Mouse (Mus musculus) midbrain, embryonic 11.5 days (tissue): ENCODE results near the gene Szt2. TPM values are rescaled to one million over a fixed set of nuclear protein-coding genes. Genes with fewer than 3 reads are reported as not detected.

ENCODE experiments used
- ATAC-seq: fragments of 200-750 bp; cut with Nextera tagmentation; 2 replicates; pipeline ENCODE4 v1.8.0; 2017; ENCODE audit warnings: moderate TSS enrichment, moderate library complexity; ENCODE audit not compliant: low FRiP score
- DNase-seq: peaks from one replicate; pipeline ENCODE4 v3.0.0; 2015; ENCODE audit warnings: low spot score; ENCODE audit errors: missing footprints
- H3K27ac ChIP-seq: fragments of 300-500 bp; sonication (generic); 2 replicates; pipeline ENCODE4 v1.5.1; 2014; ENCODE audit warnings: low read depth, low read length
- H3K27me3 ChIP-seq: fragments of 300-500 bp; sonication (generic); 2 replicates; pipeline ENCODE4 v1.6.1; 2014; ENCODE audit warnings: mild to moderate bottlenecking, low read length, moderate library complexity, mixed read lengths; ENCODE audit not compliant: control insufficient read depth, insufficient read depth
- H3K36me3 ChIP-seq: fragments of 300-500 bp; sonication (generic); 2 replicates; pipeline ENCODE4 v1.6.1; 2014; ENCODE audit warnings: mild to moderate bottlenecking, low read length, moderate library complexity, mixed read lengths; ENCODE audit not compliant: control insufficient read depth, insufficient read depth
- H3K4me1 ChIP-seq: fragments of 300-500 bp; sonication (generic); 2 replicates; pipeline ENCODE4 v1.6.1; 2014; ENCODE audit warnings: low read length; ENCODE audit not compliant: control insufficient read depth, insufficient read depth
- H3K4me2 ChIP-seq: fragments of 300-500 bp; sonication (generic); 2 replicates; pipeline ENCODE4 v1.6.1; 2014; ENCODE audit warnings: mild to moderate bottlenecking, moderate library complexity
- H3K4me3 ChIP-seq: fragments of 300-500 bp; sonication (generic); 2 replicates; pipeline ENCODE4 v1.5.1; 2014; ENCODE audit warnings: low read depth, low read length
- H3K9ac ChIP-seq: fragments of 300-500 bp; sonication (generic); 2 replicates; pipeline ENCODE4 v1.6.1; 2014; ENCODE audit warnings: low read length
- H3K9me3 ChIP-seq: fragments of 300-500 bp; sonication (generic); 2 replicates; pipeline ENCODE4 v1.6.1; 2016; ENCODE audit warnings: low read length; ENCODE audit not compliant: control insufficient read depth
- WGBS: fragments of 180-500 bp; shearing (Covaris S2); extraction: QIAGEN DNeasy Blood & Tissue Kit; methylation state at CpG from one replicate; pipeline ENCODE4 v1.1.7; 2014; 5-methylcytosine and 5-hydroxymethylcytosine counted together
- polyA plus RNA-seq: library from polyadenylated mRNA; unstranded; fragments of >200 nt; fragmentation: Nextera tagmentation; extraction: Ambion mirVana; gene quantifications from 2 replicates; pipeline ENCODE4 v1.2.1, GENCODE M21; 2014

Szt2 gene
- polyA plus RNA-seq, 1 experiment from 2014 or later = 7.8 TPM

DNA sequence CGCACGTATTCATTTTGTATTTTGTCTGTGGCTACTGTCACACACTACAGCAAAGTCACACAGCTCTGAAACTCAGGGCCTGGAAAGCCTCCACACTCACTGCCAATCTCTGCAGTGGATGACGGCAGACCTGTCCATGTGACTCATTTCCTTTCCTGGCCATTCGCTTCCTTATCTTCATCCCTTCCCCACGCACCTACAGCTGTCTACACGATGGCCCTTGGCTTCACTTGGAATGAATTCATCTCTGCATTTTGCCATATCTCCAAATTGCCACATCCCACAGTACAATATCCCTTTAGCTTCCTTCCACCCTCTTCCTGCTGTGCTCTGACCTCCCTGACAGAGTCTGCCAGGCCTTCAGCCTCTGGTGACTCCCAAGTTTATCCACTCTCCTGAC, 14.6 kb downstream of the Szt2 start:
- no peak overlapping the region for H3K4me3 ChIP-seq
- peaks cover 18% of the 10 kb centered on the region for H3K36me3 ChIP-seq
- H3K27ac ChIP-seq = no peak overlapping the region
- H3K4me2 ChIP-seq = no peak overlapping the region
- no peaks in the 10 kb centered on the region for H3K9me3 ChIP-seq
- WGBS = 91% methylated on average over 6 of the region's 6 CpGs
- ATAC-seq (no peak), DNase-seq (peak; percentile 21)
- no peaks in the 10 kb centered on the region for H3K27me3 ChIP-seq
- H3K4me1 ChIP-seq = no peaks in the 10 kb centered on the region
- no peak overlapping the region for H3K9ac ChIP-seq

DNA sequence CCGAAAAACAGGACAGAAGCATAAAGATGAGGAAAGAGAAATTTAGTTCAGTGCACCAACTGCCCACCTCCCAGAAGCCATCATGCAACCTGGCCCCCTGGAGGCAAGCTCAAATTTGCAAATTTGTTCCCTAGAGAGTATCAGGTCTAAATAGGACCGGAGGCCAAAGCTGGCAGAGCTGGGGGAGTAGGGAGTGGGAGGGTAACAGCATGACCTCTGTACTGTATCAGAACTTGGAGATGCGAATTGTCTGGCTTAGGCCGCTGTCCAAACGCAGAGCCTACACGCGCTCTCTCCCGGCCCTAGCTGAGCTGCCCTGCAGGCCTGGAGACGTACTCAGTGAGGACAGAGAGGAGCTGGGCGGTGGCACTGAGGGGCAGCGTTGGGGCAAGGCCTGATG, 18.9 kb downstream of the Szt2 start:
- 93% methylated on average over 11 of the region's 11 CpGs for WGBS
- Histone ChIP-seq H3K27me3 (no peaks in the 10 kb centered on the region), H3K36me3 (peaks cover 36% of the 10 kb centered on the region), H3K9me3 (no peaks in the 10 kb centered on the region), H3K4me3 (no peak overlapping the region), H3K9ac (no peak overlapping the region), H3K4me1 (no peaks in the 10 kb centered on the region), H3K27ac (no peak overlapping the region), H3K4me2 (no peak overlapping the region)
- no peak for ATAC-seq
- peak; percentile 39 for DNase-seq

DNA sequence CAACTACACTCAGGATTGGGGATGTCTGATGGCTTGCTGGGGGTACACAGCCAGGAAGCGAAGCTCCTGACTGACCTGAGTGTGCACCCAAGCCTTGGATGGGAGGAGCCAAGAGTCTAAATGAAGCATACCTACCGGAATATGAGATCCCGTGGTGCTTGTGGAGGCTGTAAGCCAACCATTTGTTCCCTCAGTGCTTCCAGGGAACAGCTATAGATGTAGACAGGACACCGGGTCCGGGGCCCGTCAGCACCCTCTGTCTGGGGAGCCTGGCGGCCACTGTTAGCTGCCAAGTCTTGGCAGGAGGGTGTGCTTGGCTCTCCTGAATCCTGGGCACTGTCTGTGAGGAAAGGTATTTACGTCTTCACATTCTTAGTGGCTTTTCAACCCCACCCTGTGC, 21.8 kb downstream of the Szt2 start:
- H3K9ac ChIP-seq = no peak overlapping the region
- no peak overlapping the region for H3K27ac ChIP-seq
- no peak overlapping the region for H3K4me2 ChIP-seq
- H3K4me1 ChIP-seq = no peaks in the 10 kb centered on the region
- H3K27me3 ChIP-seq = no peaks in the 10 kb centered on the region
- peaks cover 40% of the 10 kb centered on the region for H3K36me3 ChIP-seq
- DNase-seq (peak; percentile 31), ATAC-seq (no peak)
- H3K4me3 ChIP-seq = no peak overlapping the region
- 91% methylated on average over 8 of the region's 8 CpGs for WGBS
- no peaks in the 10 kb centered on the region for H3K9me3 ChIP-seq

DNA sequence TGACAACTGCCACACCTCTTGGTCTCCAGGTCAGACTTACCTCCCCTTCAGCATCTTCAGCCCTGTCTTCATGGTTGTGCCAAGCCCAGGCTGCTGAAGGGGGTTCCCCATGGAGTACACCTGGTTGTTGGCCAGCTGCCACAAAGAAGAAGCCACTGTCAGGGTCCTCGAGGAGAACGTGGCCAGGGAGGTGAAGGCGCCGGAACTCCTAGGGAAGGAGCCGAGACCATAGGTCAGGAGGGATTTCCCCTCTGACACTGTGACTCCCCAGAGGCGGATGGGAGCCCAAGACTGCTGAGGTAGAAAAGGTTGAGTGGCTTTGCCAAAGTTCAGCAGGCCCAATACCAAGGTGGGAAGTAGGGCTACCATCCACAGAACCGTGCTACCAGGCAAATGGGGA, 25.8 kb downstream of the Szt2 start:
- no peak overlapping the region for H3K4me2 ChIP-seq

GRCm38 (mm10) chr4:118375999-118376398, 33.1 kb downstream of the Szt2 start:
- Histone ChIP-seq H3K4me3 (no peak overlapping the region), H3K4me1 (no peaks in the 10 kb centered on the region), H3K9ac (no peak overlapping the region), H3K9me3 (no peaks in the 10 kb centered on the region), H3K4me2 (no peak overlapping the region), H3K27me3 (no peaks in the 10 kb centered on the region), H3K36me3 (peaks cover 51% of the 10 kb centered on the region), H3K27ac (no peak overlapping the region)
- 92% methylated on average over 6 of the region's 6 CpGs for WGBS
- peak; percentile 28 for DNase-seq
- ATAC-seq = no peak

More for the DNA sequence above, 25.8 kb downstream of the Szt2 start:
- ATAC-seq (no peak), DNase-seq (peak; percentile 60)
- Histone ChIP-seq H3K27me3 (no peaks in the 10 kb centered on the region), H3K4me1 (no peaks in the 10 kb centered on the region), H3K9ac (no peak overlapping the region), H3K9me3 (no peaks in the 10 kb centered on the region), H3K27ac (no peak overlapping the region), H3K4me3 (no peak overlapping the region), H3K36me3 (peaks cover 38% of the 10 kb centered on the region)
- WGBS = 87% methylated on average over 7 of the region's 7 CpGs

DNA sequence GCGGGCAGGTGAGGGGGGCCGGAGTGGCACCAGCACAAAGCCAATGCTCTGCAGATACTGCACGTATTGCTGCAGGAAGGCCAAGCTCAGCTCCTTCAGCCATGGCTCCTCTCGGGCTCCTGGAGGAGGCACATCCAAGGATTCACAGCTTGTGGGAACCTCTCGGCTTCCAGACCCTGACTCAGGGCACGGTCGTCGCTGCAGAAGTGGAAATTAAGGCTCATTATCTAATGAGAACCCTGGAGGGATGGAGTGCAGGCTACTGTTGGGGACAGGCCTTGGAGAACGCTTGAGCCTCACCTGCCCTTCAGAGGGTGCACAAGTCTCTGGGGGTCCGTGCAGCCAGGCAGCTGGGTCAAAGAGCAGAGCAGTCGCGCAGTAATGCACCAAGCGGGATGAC, 37.3 kb downstream of the Szt2 start:
- H3K36me3 ChIP-seq = peaks cover 40% of the 10 kb centered on the region
- H3K9ac ChIP-seq = no peak overlapping the region
- no peaks in the 10 kb centered on the region for H3K9me3 ChIP-seq
- DNase-seq = peak; percentile 59
- no peaks in the 10 kb centered on the region for H3K27me3 ChIP-seq
- ATAC-seq = no peak
- no peak overlapping the region for H3K4me3 ChIP-seq
- H3K4me2 ChIP-seq = no peak overlapping the region
- 93% methylated on average over 13 of the region's 13 CpGs for WGBS
- no peaks in the 10 kb centered on the region for H3K4me1 ChIP-seq
- no peak overlapping the region for H3K27ac ChIP-seq

GRCm38 (mm10) chr4:118368616-118369015, 40.5 kb downstream of the Szt2 start:
- Histone ChIP-seq H3K4me2 (no peak overlapping the region), H3K27ac (no peak overlapping the region), H3K4me3 (no peak overlapping the region), H3K36me3 (peaks cover 25% of the 10 kb centered on the region), H3K4me1 (no peaks in the 10 kb centered on the region), H3K27me3 (no peaks in the 10 kb centered on the region), H3K9ac (no peak overlapping the region), H3K9me3 (no peaks in the 10 kb centered on the region)
- no peak for DNase-seq
- 92% methylated on average over 3 of the region's 3 CpGs for WGBS
- ATAC-seq = no peak

DNA sequence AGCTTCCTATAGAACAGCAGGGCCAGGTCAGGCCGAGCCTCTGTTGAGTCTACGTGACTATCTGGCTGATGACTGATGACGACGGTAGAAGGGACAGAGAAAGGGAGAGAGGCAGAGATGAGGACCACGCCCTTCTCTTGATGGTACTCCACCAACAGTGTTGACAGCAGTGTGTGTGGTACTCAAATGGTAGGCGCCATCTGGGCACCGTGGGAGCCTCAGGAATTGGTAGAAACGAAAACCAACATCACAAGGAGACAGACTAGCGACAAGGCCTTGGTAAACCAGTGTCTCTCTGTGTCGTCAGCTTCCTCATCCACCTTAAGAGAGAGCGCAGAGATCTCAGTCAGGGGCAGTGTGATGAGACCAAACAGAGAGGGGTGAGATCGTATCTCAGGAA, 41.5 kb downstream of the Szt2 start:
- no peak overlapping the region for H3K4me2 ChIP-seq
- ATAC-seq (no peak), DNase-seq (peak; percentile 54)
- no peaks in the 10 kb centered on the region for H3K27me3 ChIP-seq
- H3K9me3 ChIP-seq = no peaks in the 10 kb centered on the region
- H3K4me3 ChIP-seq = no peak overlapping the region
- WGBS = 91% methylated on average over 12 of the region's 12 CpGs
- peaks cover 22% of the 10 kb centered on the region for H3K36me3 ChIP-seq
- no peak overlapping the region for H3K9ac ChIP-seq
- no peaks in the 10 kb centered on the region for H3K4me1 ChIP-seq
- H3K27ac ChIP-seq = no peak overlapping the region

DNA sequence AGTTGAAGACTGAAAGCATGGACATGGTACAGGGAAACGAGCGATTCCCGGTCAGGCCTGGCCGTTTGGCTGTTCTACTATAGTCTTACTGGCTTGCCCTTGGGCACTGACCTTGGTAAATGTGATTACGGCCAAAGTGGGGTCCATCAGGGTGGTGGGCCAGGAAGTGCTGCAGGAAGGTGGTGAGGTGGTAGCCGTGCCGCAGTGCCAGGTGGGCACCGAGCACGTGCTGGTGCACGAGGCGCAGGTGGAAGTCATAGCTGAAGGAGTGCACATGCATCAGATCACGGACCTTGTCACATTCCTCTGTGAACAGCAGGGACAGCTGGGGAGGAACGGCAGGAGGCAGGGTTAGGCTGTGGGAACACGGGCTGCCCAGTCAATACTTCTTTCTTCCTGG, 43.1 kb downstream of the Szt2 start:
- WGBS = 87% methylated on average over 14 of the region's 14 CpGs
- Histone ChIP-seq H3K4me2 (no peak overlapping the region), H3K4me3 (no peak overlapping the region), H3K27me3 (no peaks in the 10 kb centered on the region), H3K9me3 (no peaks in the 10 kb centered on the region), H3K27ac (no peak overlapping the region), H3K9ac (no peak overlapping the region), H3K36me3 (peaks cover 12% of the 10 kb centered on the region), H3K4me1 (no peaks in the 10 kb centered on the region)
- DNase-seq (no peak), ATAC-seq (no peak)

DNA sequence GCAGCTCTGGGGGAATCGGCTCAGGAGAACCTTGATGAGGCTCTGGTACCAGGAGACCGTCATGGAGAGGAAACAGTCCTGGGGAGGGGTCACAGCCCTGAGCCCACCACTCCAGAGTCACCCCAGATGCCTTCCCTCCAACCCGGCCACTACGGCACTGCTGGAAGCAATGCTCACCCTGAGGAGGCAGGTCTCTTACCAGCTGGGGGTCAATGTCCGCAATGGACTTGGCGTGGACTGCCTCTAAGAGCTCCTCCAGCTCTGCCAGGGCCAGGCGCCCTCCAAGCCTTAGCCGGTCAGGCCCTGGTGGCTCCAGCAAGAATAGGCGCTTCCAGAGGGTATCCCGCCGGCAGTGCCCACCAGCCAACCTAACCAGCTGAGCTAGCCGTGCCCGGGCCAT, 44.4 kb downstream of the Szt2 start:
- H3K36me3 ChIP-seq = peaks cover 12% of the 10 kb centered on the region
- ATAC-seq (no peak), DNase-seq (peak; percentile 70)
- 96% methylated on average over 13 of the region's 13 CpGs for WGBS
- no peak overlapping the region for H3K27ac ChIP-seq
- no peaks in the 10 kb centered on the region for H3K27me3 ChIP-seq
- no peaks in the 10 kb centered on the region for H3K9me3 ChIP-seq
- no peak overlapping the region for H3K4me2 ChIP-seq
- H3K9ac ChIP-seq = no peak overlapping the region
- H3K4me3 ChIP-seq = no peak overlapping the region
- H3K4me1 ChIP-seq = peaks cover 7% of the 10 kb centered on the region
